ENCODE assay signal across 9 mouse cellular contexts in genomic region chr11:117176900-117177299, GRCm38 (mm10). TPM values are rescaled to one million over a fixed set of nuclear protein-coding genes. Genes with fewer than 3 reads are reported as not detected.
DNase-seq lines count a peak whose midpoint lies in the region; ATAC-seq and TF ChIP-seq lines count a peak whose summit lies in the region.
"Had no signal": no experiment of that assay in that cellular context is flagged by ENCODE, and none has a peak within 500 bp of the region (broad histone marks: within the 10 kb centered on the region; RNA-seq: fewer than 3 reads in every experiment).

No protein-coding gene starts in this region.

- H3K9ac ChIP-seq in lung, embryonic 14.5 days = no peak overlapping the region
- no peak overlapping the region for H3K9ac ChIP-seq in forebrain, postnatal 0 days
- no peak overlapping the region for H3K9ac ChIP-seq in neural tube, embryonic 13.5 days

- H3K9me3 ChIP-seq in lung, embryonic 14.5 days (ENCODE audit: low read depth, low read length) = peaks cover 5% of the 10 kb centered on the region; the same call in 1 of the 2 replicates
- H3K9me3 ChIP-seq in forebrain, postnatal 0 days (ENCODE audit: low read length) = peaks cover 3% of the 10 kb centered on the region
- peaks cover 3% of the 10 kb centered on the region; the same call in 1 of the 2 replicates for H3K9me3 ChIP-seq in limb, embryonic 10.5 days (replicated peaks)
- H3K9me3 ChIP-seq in neural tube, embryonic 13.5 days = peaks cover 15% of the 10 kb centered on the region

- no peak for TF ChIP-seq CTCF in lung, embryonic 14.5 days (IDR thresholded peaks at IDR 0.05; ENCODE audit: low read depth)
- no peak for TF ChIP-seq CTCF in forebrain, postnatal 0 days (IDR thresholded peaks at IDR 0.05; ENCODE audit: low read depth)

- no peaks in the 10 kb centered on the region for H3K4me1 ChIP-seq in lung, embryonic 14.5 days (ENCODE audit: insufficient read depth)
- H3K4me1 ChIP-seq in forebrain, postnatal 0 days (ENCODE audit: insufficient read depth) = 0 out of 2 replicates have a peak, but pooled peaks cover 3% of the 10 kb centered on the region
- H3K4me1 ChIP-seq in limb, embryonic 10.5 days = peaks cover 31% of the 10 kb centered on the region
- peaks cover 27% of the 10 kb centered on the region for H3K4me1 ChIP-seq in neural tube, embryonic 13.5 days (replicated peaks)

- no peak overlapping the region for H3K4me2 ChIP-seq in lung, embryonic 14.5 days
- no peak overlapping the region for H3K4me2 ChIP-seq in forebrain, postnatal 0 days (ENCODE audit: low read depth)
- no peak overlapping the region for H3K4me2 ChIP-seq in neural tube, embryonic 13.5 days

- ATAC-seq in lung, embryonic 14.5 days (ENCODE audit: insufficient read depth) = peak; percentile 8; the same call in 1 of the 2 replicates
- ATAC-seq in forebrain, postnatal 0 days = peak; percentile 11; the same call in 1 of the 2 replicates
- peak; percentile 40; the same call in 1 of the 2 replicates for ATAC-seq in neural tube, embryonic 13.5 days (ENCODE audit: low read depth)

- H3K36me3 ChIP-seq in lung, embryonic 14.5 days (ENCODE audit: insufficient read depth) = no peaks in the 10 kb centered on the region
- no peaks in the 10 kb centered on the region for H3K36me3 ChIP-seq in forebrain, postnatal 0 days (ENCODE audit: insufficient read depth)
- H3K36me3 ChIP-seq in limb, embryonic 10.5 days = no peaks in the 10 kb centered on the region
- H3K36me3 ChIP-seq in neural tube, embryonic 13.5 days = no peaks in the 10 kb centered on the region

- no peak overlapping the region for H3K4me3 ChIP-seq in lung, embryonic 14.5 days (ENCODE audit: low read depth, low read length)
- no peak overlapping the region for H3K4me3 ChIP-seq in forebrain, postnatal 0 days (ENCODE audit: low read depth, low read length)
- H3K4me3 ChIP-seq in limb, embryonic 10.5 days = no peak overlapping the region
- H3K4me3 ChIP-seq in neural tube, embryonic 13.5 days = no peak overlapping the region

- no peak overlapping the region for H3K27ac ChIP-seq in lung, embryonic 14.5 days (ENCODE audit: low read depth)
- no peak overlapping the region for H3K27ac ChIP-seq in forebrain, postnatal 0 days (ENCODE audit: low read depth, low read length)
- H3K27ac ChIP-seq in limb, embryonic 10.5 days = peak overlapping the region; percentile 59; the same call in 1 of the 2 replicates
- 0 out of 2 replicates have a peak overlapping the region, but pooled peaks have one; percentile 6 for H3K27ac ChIP-seq in neural tube, embryonic 13.5 days (replicated peaks)

- DNase-seq in lung, embryonic 14.5 days = no peak
- DNase-seq in lung, postnatal 10 days = no peak
- no peak for DNase-seq in forebrain, postnatal 0 days
- no peak for DNase-seq in limb, embryonic 10.5 days (ENCODE audit: low spot score)
- no peak for DNase-seq in spleen, postnatal 14 days (ENCODE audit: low spot score in 2 of 2)
- DNase-seq in urinary bladder, adult 18-20 months (ENCODE audit: low spot score in 2 of 2) = no peak
- no peak for DNase-seq in thymus, postnatal 25 days

- 60% methylated on average over 5 of the region's 5 CpGs for WGBS in lung, embryonic 14.5 days
- 77% methylated on average over 5 of the region's 5 CpGs for WGBS in forebrain, postnatal 0 days
- WGBS in limb, embryonic 10.5 days = 85% methylated on average over 5 of the region's 5 CpGs
- WGBS in neural tube, embryonic 13.5 days = 68% methylated on average over 5 of the region's 5 CpGs

- no peaks in the 10 kb centered on the region for H3K27me3 ChIP-seq in lung, embryonic 14.5 days (ENCODE audit: insufficient read depth, low read length)
- no peaks in the 10 kb centered on the region for H3K27me3 ChIP-seq in forebrain, postnatal 0 days (ENCODE audit: insufficient read depth, low read length)
- no peaks in the 10 kb centered on the region for H3K27me3 ChIP-seq in limb, embryonic 10.5 days (ENCODE audit: low read depth, poor library complexity, severe bottlenecking)
- H3K27me3 ChIP-seq in neural tube, embryonic 13.5 days = no peaks in the 10 kb centered on the region
- H3K27me3 ChIP-seq: Patski had no signal

RNA-seq across cellular contexts. Expression of gene Sept9, which starts 22.6 kb away (rescaled TPM):
- polyA plus RNA-seq in lung, embryonic 14.5 days (2014; fragmentation: Nextera tagmentation; extraction: Ambion mirVana) = 133 and 149 TPM in 2 replicates
- 99.3 and 112 TPM in 2 replicates for total RNA-seq in forebrain, postnatal 0 days (2014; rRNA removed)
- polyA plus RNA-seq in forebrain, postnatal 0 days (2015; fragmentation: Nextera tagmentation; extraction: Ambion mirVana) = 99.7 and 112 TPM in 2 replicates
- 265 and 282 TPM in 2 replicates for polyA plus RNA-seq in limb, embryonic 10.5 days (2016; fragmentation: Nextera tagmentation; extraction: Ambion mirVana)
- 105 and 120 TPM in 2 replicates for polyA plus RNA-seq in neural tube, embryonic 13.5 days (2015; fragmentation: Nextera tagmentation; extraction: Ambion mirVana)

Comparison
In these comparisons a context has a peak if more than half of its experiments do, and no peak if none do; other contexts are left out.
1. H3K27ac ChIP-seq: peak in limb, embryonic 10.5 days (single experiment) and neural tube, embryonic 13.5 days (single experiment); none in lung, embryonic 14.5 days (single experiment) and forebrain, postnatal 0 days (single experiment).
2. Peak in every context shown above with its lines, with median percentiles within 50 percentile points of each other: ATAC-seq.